Mouse (Mus musculus): ENCODE measurements around the gene Clmn.

GRCm38 (mm10) chr12:104767183-104767582, 97.7 kb downstream of the Clmn start:
- TF ChIP-seq CTCF (IDR thresholded peaks at IDR 0.05; ENCODE audit: low read depth, low read length), result no peak
- no peak for TF ChIP-seq POLR2A (IDR thresholded peaks at IDR 0.05; ENCODE audit: borderline replicate concordance, low read depth, low read length)
